Mouse (Mus musculus) liver, adult 2 months (tissue): ENCODE results near the gene Cd2ap.

Experiments
- CTCF ChIP-seq: fragments of 200-500 bp; IDR thresholded peaks from 2 replicates; pipeline ENCODE4 v1.5.1; 2011; ENCODE audit warnings: low read depth, low read length, control low read depth
- POLR2A ChIP-seq: fragments of 200-500 bp; IDR thresholded peaks from 2 replicates; pipeline ENCODE4 v1.6.1; 2011; ENCODE audit warnings: low read length, control low read depth; ENCODE audit not compliant: insufficient read depth; ENCODE audit errors: extremely low read depth

- TF ChIP-seq POLR2A (no peak), CTCF (no peak)
Measured at GRCm38 (mm10) chr17:42883769-42884168, 7.3 kb upstream of the Cd2ap start.
